Mouse (Mus musculus) adrenal gland, postnatal 0 days (tissue): ENCODE measurements around the gene Spx. TPM values are rescaled to one million over a fixed set of nuclear protein-coding genes. Genes with fewer than 3 reads are reported as not detected.

Source experiments
- polyA plus RNA-seq: library from polyadenylated mRNA; unstranded; fragments of >200 nt; fragmentation: Nextera tagmentation; extraction: Ambion mirVana; gene quantifications from 2 replicates; pipeline ENCODE4 v1.2.1, GENCODE M21; 2015

Gene Spx
- polyA plus RNA-seq = 0.25 and 0.68 TPM in 2 replicates

GRCm38 (mm10) chr6:142412906-142413491, at the start of gene Spx:
Gene Spx (plus strand): TSS chr6:142413441.

GRCm38 (mm10) chr6:142387011-142387754, 26.1 kb upstream of the Spx start, which contains the start of the genes Recql and Golt1b:
Gene Recql (minus strand): TSS chr6:142387087.
Gene Golt1b (plus strand): TSS chr6:142387221.

Other genes with a start within 250 kb of the Spx start
- gene Slco1a6, start 204.9 kb upstream of the Spx start, polyA plus RNA-seq = not detected in 2 replicates
- gene Iapp, start 115.0 kb upstream of the Spx start, polyA plus RNA-seq = not detected in 2 replicates
- gene Slco1a5, start 90.5 kb upstream of the Spx start, polyA plus RNA-seq = not detected in 2 replicates
- gene Pyroxd1, start 67.8 kb upstream of the Spx start, polyA plus RNA-seq = 13.8 and 18.9 TPM in 2 replicates
- 9.9 and 15.0 TPM in 2 replicates for gene Recql, start 26.4 kb upstream of the Spx start, polyA plus RNA-seq
- 40.7 and 50.1 TPM in 2 replicates for gene Golt1b, start 26.2 kb upstream of the Spx start, polyA plus RNA-seq
- 2.9 and 6.7 TPM in 2 replicates for gene Gys2, start 59.7 kb downstream of the Spx start, polyA plus RNA-seq
- 93.4 and 100 TPM in 2 replicates for gene Ldhb, start 94.5 kb downstream of the Spx start, polyA plus RNA-seq
- 26.7 and 52.3 TPM in 2 replicates for gene Kcnj8, start 158.2 kb downstream of the Spx start, polyA plus RNA-seq